ENCODE assay signal across 7 mouse cellular contexts in the genomic region with DNA sequence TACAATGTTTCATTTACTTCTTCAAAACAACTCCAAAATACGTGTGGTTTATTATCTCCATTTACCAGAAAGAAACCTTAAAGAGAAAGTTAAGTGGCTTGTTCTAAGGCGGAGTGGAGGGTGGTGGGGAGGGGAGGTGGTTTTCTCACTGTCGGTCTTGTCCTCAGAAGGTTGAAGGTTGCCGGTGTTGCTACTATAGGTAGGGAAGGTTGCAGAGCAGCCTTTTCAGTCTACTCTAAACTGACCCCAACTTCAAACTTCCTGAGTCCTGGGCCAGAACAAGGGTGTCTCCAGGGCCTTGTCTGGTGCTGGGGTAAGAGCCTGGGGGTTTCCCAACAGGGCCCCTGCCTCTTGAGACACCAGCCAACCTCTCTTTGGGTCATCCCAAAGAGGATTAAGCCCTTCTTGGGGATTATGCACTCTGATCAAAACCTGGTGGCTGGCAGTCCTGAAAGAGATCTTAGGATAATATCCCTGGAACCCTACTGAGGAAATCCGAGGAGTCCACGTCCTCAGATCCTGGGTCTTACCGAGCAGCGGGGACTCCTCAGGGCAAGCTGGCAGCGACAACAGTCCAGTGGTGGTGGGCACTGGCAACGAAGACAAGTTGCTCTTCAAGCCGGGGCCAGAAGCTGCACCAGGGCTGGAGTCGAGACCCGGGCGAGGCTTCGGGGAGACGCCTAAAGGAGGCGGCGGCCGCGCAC. TPM values are rescaled to one million over a fixed set of nuclear protein-coding genes. Genes with fewer than 3 reads are reported as not detected.
DNase-seq lines count a peak whose midpoint lies in the region; ATAC-seq lines count a peak whose summit lies in the region.

No protein-coding gene starts in this region.

- H3K9me3 ChIP-seq in neural tube, embryonic 11.5 days (ENCODE audit: control insufficient read depth, low read length) = no peaks in the 10 kb centered on the region
- H3K9me3 ChIP-seq in embryonic facial prominence, embryonic 11.5 days (replicated peaks; ENCODE audit: control insufficient read depth, low read length) = no peaks in the 10 kb centered on the region
- no peaks in the 10 kb centered on the region for H3K9me3 ChIP-seq in liver, embryonic 13.5 days (replicated peaks)

- 1% methylated on average over 20 of the region's 20 CpGs for WGBS in neural tube, embryonic 11.5 days
- WGBS in embryonic facial prominence, embryonic 11.5 days = under 1% methylated on average over 20 of the region's 20 CpGs
- 1% methylated on average over 20 of the region's 20 CpGs for WGBS in liver, embryonic 13.5 days (ENCODE audit: insufficient replicate concordance)

- H3K4me2 ChIP-seq in neural tube, embryonic 11.5 days (ENCODE audit: low read depth) = peak overlapping the region; percentile 66
- H3K4me2 ChIP-seq in embryonic facial prominence, embryonic 11.5 days (ENCODE audit: low read depth, low read length) = peak overlapping the region; percentile 59
- H3K4me2 ChIP-seq in liver, embryonic 13.5 days = peak overlapping the region; percentile 84

- DNase-seq in neural tube, embryonic 11.5 days (ENCODE audit: low spot score) = no peak
- no peak for DNase-seq in neural tube, embryonic 10.5 days (ENCODE audit: extremely low spot score, low spot score)
- DNase-seq in embryonic facial prominence, embryonic 11.5 days (ENCODE audit: low spot score) = peak; percentile 62
- peak; percentile 37 for DNase-seq in heart, postnatal 4 days
- no peak for DNase-seq in liver, embryonic 13.5 days
- DNase-seq in spleen, postnatal 4 days (ENCODE audit: low spot score in 2 of 2) = peak; percentile 65 to 76
- DNase-seq in urinary bladder, postnatal 4 days (ENCODE audit: low spot score in 2 of 2) = no peak

- H3K27me3 ChIP-seq in neural tube, embryonic 11.5 days (ENCODE audit: control insufficient read depth, insufficient read depth, low read length) = no peaks in the 10 kb centered on the region
- no peaks in the 10 kb centered on the region for H3K27me3 ChIP-seq in embryonic facial prominence, embryonic 11.5 days (ENCODE audit: control insufficient read depth, insufficient read depth, low read length)
- no peaks in the 10 kb centered on the region for H3K27me3 ChIP-seq in liver, embryonic 13.5 days

- H3K4me3 ChIP-seq in neural tube, embryonic 11.5 days (ENCODE audit: low read depth, low read length) = peak overlapping the region; percentile 62
- peak overlapping the region; percentile 52 for H3K4me3 ChIP-seq in embryonic facial prominence, embryonic 11.5 days (ENCODE audit: low read depth, low read length)
- H3K4me3 ChIP-seq in liver, embryonic 13.5 days (replicated peaks) = peak overlapping the region; percentile 91

- peak overlapping the region; percentile 87 for H3K27ac ChIP-seq in neural tube, embryonic 11.5 days (ENCODE audit: low read depth, low read length)
- H3K27ac ChIP-seq in embryonic facial prominence, embryonic 11.5 days (replicated peaks; ENCODE audit: low read depth, low read length) = peak overlapping the region; percentile 85
- H3K27ac ChIP-seq in liver, embryonic 13.5 days = peak overlapping the region; percentile 95

- peak; percentile 24 for ATAC-seq in neural tube, embryonic 11.5 days (ENCODE audit: insufficient read depth, low FRiP score, low TSS enrichment)
- no peak for ATAC-seq in embryonic facial prominence, embryonic 11.5 days (replicated peaks; ENCODE audit: insufficient number of reproducible peaks, low FRiP score, low TSS enrichment, low read depth)
- ATAC-seq in liver, embryonic 13.5 days (ENCODE audit: low read depth) = peak; percentile 42; the same call in 1 of the 2 replicates

- H3K4me1 ChIP-seq in neural tube, embryonic 11.5 days (ENCODE audit: control insufficient read depth, insufficient read depth, low read length) = peaks cover 10% of the 10 kb centered on the region
- H3K4me1 ChIP-seq in embryonic facial prominence, embryonic 11.5 days (ENCODE audit: control insufficient read depth, insufficient read depth, low read length) = no peaks in the 10 kb centered on the region
- H3K4me1 ChIP-seq in liver, embryonic 13.5 days (replicated peaks) = peaks cover 73% of the 10 kb centered on the region

- peak overlapping the region; percentile 83 for H3K9ac ChIP-seq in neural tube, embryonic 11.5 days (ENCODE audit: low read length)
- H3K9ac ChIP-seq in embryonic facial prominence, embryonic 11.5 days (replicated peaks; ENCODE audit: low read length) = peak overlapping the region; percentile 80
- H3K9ac ChIP-seq in liver, embryonic 13.5 days = peak overlapping the region; percentile 97

- no peaks in the 10 kb centered on the region for H3K36me3 ChIP-seq in neural tube, embryonic 11.5 days (ENCODE audit: control insufficient read depth, insufficient read depth, low read length)
- H3K36me3 ChIP-seq in embryonic facial prominence, embryonic 11.5 days (replicated peaks; ENCODE audit: control insufficient read depth, insufficient read depth, low read depth, low read length) = no peaks in the 10 kb centered on the region
- H3K36me3 ChIP-seq in liver, embryonic 13.5 days = peaks cover 6% of the 10 kb centered on the region

RNA-seq across cellular contexts. Expression of gene B4galt1, which starts 0.8 kb away (rescaled TPM):
- polyA plus RNA-seq in neural tube, embryonic 11.5 days (2014; fragmentation: Nextera tagmentation; extraction: Ambion mirVana) = 20.0 and 21.2 TPM in 2 replicates
- polyA plus RNA-seq in embryonic facial prominence, embryonic 11.5 days (2014; fragmentation: Nextera tagmentation; extraction: Ambion mirVana) = 28.3 and 28.9 TPM in 2 replicates
- 10 to 100 TPM; 92.2 to 93.6 TPM for total RNA-seq in heart, postnatal 4 days (2021)
- polyA plus RNA-seq in liver, embryonic 13.5 days (2015; fragmentation: Nextera tagmentation; extraction: Ambion mirVana) = 29.9 and 33.8 TPM in 2 replicates

Comparison
In these comparisons a context has a peak if more than half of its experiments do, and no peak if none do; other contexts are left out.
1. DNase-seq: peak in embryonic facial prominence, embryonic 11.5 days (single experiment), heart, postnatal 4 days (single experiment) and spleen, postnatal 4 days (2 of 2); none in neural tube, embryonic 11.5 days (single experiment), neural tube, embryonic 10.5 days (single experiment), liver, embryonic 13.5 days (single experiment) and urinary bladder, postnatal 4 days (0 of 2).
2. Peak in every context shown above with its lines, with median percentiles within 50 percentile points of each other: H3K27ac ChIP-seq, H3K4me2 ChIP-seq, H3K4me3 ChIP-seq and H3K9ac ChIP-seq.